Mouse (Mus musculus) G1E (cell line): Measurements from ENCODE around the gene Arid5a.

Source experiments
- CTCF ChIP-seq: IDR thresholded peaks from 2 replicates; pipeline ENCODE4 v1.5.1; 2012; ENCODE audit warnings: low read depth, low read length, inconsistent platforms, mixed read lengths
- GATA1 ChIP-seq: IDR thresholded peaks from 2 replicates; pipeline ENCODE4 v1.6.1; 2012; ENCODE audit warnings: borderline replicate concordance, low read length, inconsistent platforms, mixed read lengths

- TF ChIP-seq CTCF (no peak; the same call in 1 of the 2 replicates), GATA1 (no peak)
Observed at GRCm38 (mm10) chr1:36323746-36324448, 16.4 kb downstream of the Arid5a start.
